Mouse (Mus musculus) liver, adult (tissue): Measurements from ENCODE around the gene Qpct.

ENCODE experiments used
- GATA4 ChIP-seq: IDR thresholded peaks from 2 replicates; pipeline ENCODE4 v1.6.1; 2014; ENCODE audit warnings: mild to moderate bottlenecking, low read length; ENCODE audit not compliant: insufficient replicate concordance

Gene Qpct

GRCm38 (mm10) chr17:79110936-79111348 lies 59.2 kb downstream of the Qpct start:
- TF ChIP-seq GATA4: no peak

GRCm38 (mm10) chr17:79119066-79119465 lies 67.4 kb downstream of the Qpct start:
- no peak for TF ChIP-seq GATA4

GRCm38 (mm10) chr17:79120269-79120668 lies 68.6 kb downstream of the Qpct start:
- no peak for TF ChIP-seq GATA4

GRCm38 (mm10) chr17:79133740-79134139 lies 82.0 kb downstream of the Qpct start:
- no peak for TF ChIP-seq GATA4

- no peak for TF ChIP-seq GATA4
These were observed 84.1 kb downstream of the Qpct start for GRCm38 (mm10) chr17:79135826-79136225.

- TF ChIP-seq GATA4: no peak
These were observed 84.7 kb downstream of the Qpct start for GRCm38 (mm10) chr17:79136401-79136800.
